Mouse (Mus musculus) CH12.LX (cell line): ENCODE data around the gene Junb. TPM values are rescaled to one million over a fixed set of nuclear protein-coding genes. Genes with fewer than 3 reads are reported as not detected.

ENCODE experiments used
- DNase-seq: peaks from one replicate; pipeline ENCODE4 v3.0.0-alpha.2; 2013; ENCODE audit errors: extremely low read depth
- H3K27ac ChIP-seq: 2 replicates; pipeline ENCODE4 v1.5.1; 2012; ENCODE audit warnings: low read depth, mild to moderate bottlenecking, control low read depth, moderate library complexity; ENCODE audit not compliant: insufficient read depth
- H3K27me3 ChIP-seq: replicated peaks from 2 replicates; pipeline ENCODE3; 2012; ENCODE audit warnings: inconsistent platforms
- H3K36me3 ChIP-seq, 2 experiments: replicated peaks in 1 of 2; 2 replicates each; pipeline versions ENCODE3 to v1.6.1; 2012; ENCODE audit warnings: inconsistent platforms in 1 of 2, low read length in 1 of 2, mild to moderate bottlenecking in 1 of 2, mixed read lengths in 1 of 2, moderate library complexity in 1 of 2; ENCODE audit not compliant: control insufficient read depth in 1 of 2, insufficient read depth in 1 of 2
- H3K4me1 ChIP-seq, 2 experiments: 2 replicates each; pipeline ENCODE4 v1.6.1; 2012; ENCODE audit warnings: inconsistent platforms in 1 of 2, moderate library complexity in 1 of 2; ENCODE audit not compliant: insufficient read depth in 2 of 2, control insufficient read depth in 1 of 2
- H3K4me2 ChIP-seq: 2 replicates; pipeline ENCODE4 v1.6.1; 2012; ENCODE audit warnings: low read depth, mild to moderate bottlenecking, control low read depth; ENCODE audit not compliant: poor library complexity, insufficient read depth, severe bottlenecking
- H3K4me3 ChIP-seq, 3 experiments: fragments of 150-350 bp in 1 of 3; sonication (generic) in 1 of 3; replicated peaks in 1 of 3; 2 replicates each; pipeline versions ENCODE3 to v1.5.1; 2011 to 2012; ENCODE audit warnings: low read depth in 2 of 3, low read length in 2 of 3, mild to moderate bottlenecking in 2 of 3, moderate library complexity in 2 of 3, control low read depth in 1 of 3, improper control_type of control experiment in 1 of 3, inconsistent platforms in 1 of 3, mixed read lengths in 1 of 3; ENCODE audit not compliant: poor library complexity in 1 of 3
- H3K79me2 ChIP-seq: replicated peaks from 2 replicates; pipeline ENCODE4 v1.6.1; 2012; ENCODE audit warnings: mild to moderate bottlenecking, moderate library complexity; ENCODE audit not compliant: control insufficient read depth, poor library complexity, insufficient read depth, severe bottlenecking; ENCODE audit errors: extremely low read depth
- H3K9ac ChIP-seq: 2 replicates; pipeline ENCODE4 v1.6.1; 2012; ENCODE audit warnings: low read depth, mild to moderate bottlenecking, control low read depth, moderate library complexity; ENCODE audit not compliant: insufficient read depth
- H3K9me3 ChIP-seq: replicated peaks from 2 replicates; pipeline ENCODE3; 2012; ENCODE audit warnings: low read length, inconsistent platforms, mixed read lengths
- BHLHE40 ChIP-seq: IDR thresholded peaks from 2 replicates; pipeline ENCODE4 v1.6.1; 2011; ENCODE audit warnings: mild to moderate bottlenecking, low read depth, low read length, improper control_type of control experiment
- CHD1 ChIP-seq: IDR thresholded peaks from 2 replicates; pipeline ENCODE4 v1.6.1; 2012; ENCODE audit warnings: low read depth, low read length, improper control_type of control experiment, inconsistent platforms
- CHD2 ChIP-seq: IDR thresholded peaks from 2 replicates; pipeline ENCODE4 v1.6.1; 2011; ENCODE audit warnings: low read length, improper control_type of control experiment
- CTCF ChIP-seq, 2 experiments: IDR thresholded peaks in 1 of 2; conservative IDR thresholded peaks in 1 of 2; 2 replicates each; pipeline ENCODE4 v1.5.1; 2011 to 2012; ENCODE audit warnings: low read depth in 2 of 2, low read length in 2 of 2, improper control_type of control experiment in 1 of 2, inconsistent platforms in 1 of 2, mild to moderate bottlenecking in 1 of 2, moderate library complexity in 1 of 2
- E2F4 ChIP-seq: IDR thresholded peaks from 2 replicates; pipeline ENCODE4 v1.6.1; 2011; ENCODE audit warnings: low read depth, low read length, improper control_type of control experiment; ENCODE audit not compliant: insufficient replicate concordance
- ELF1 ChIP-seq: IDR thresholded peaks from 2 replicates; pipeline ENCODE4 v1.6.1; 2014; ENCODE audit warnings: low read depth, mild to moderate bottlenecking, inconsistent platforms, low read length, improper control_type of control experiment
- EP300 ChIP-seq: IDR thresholded peaks from 2 replicates; pipeline ENCODE4 v1.6.1; 2011; ENCODE audit warnings: low read length, improper control_type of control experiment
- ETS1 ChIP-seq: conservative IDR thresholded peaks from 2 replicates; pipeline ENCODE4 v1.6.1; 2012; ENCODE audit warnings: low read depth, mild to moderate bottlenecking, inconsistent platforms, low read length, improper control_type of control experiment, moderate library complexity
- GABPA ChIP-seq: IDR thresholded peaks from 2 replicates; pipeline ENCODE4 v1.6.1; 2012; ENCODE audit warnings: low read depth, low read length, improper control_type of control experiment, inconsistent platforms; ENCODE audit not compliant: insufficient replicate concordance
- HCFC1 ChIP-seq: IDR thresholded peaks from 2 replicates; pipeline ENCODE4 v1.6.1; 2012; ENCODE audit warnings: low read depth, mild to moderate bottlenecking, inconsistent platforms, low read length, improper control_type of control experiment
- IRF4 ChIP-seq: IDR thresholded peaks from 2 replicates; pipeline ENCODE4 v1.6.1; 2014; ENCODE audit warnings: low read depth, mild to moderate bottlenecking, inconsistent platforms, low read length, improper control_type of control experiment
- JUN ChIP-seq: IDR thresholded peaks from 2 replicates; pipeline ENCODE4 v1.6.1; 2011; ENCODE audit warnings: low read depth, mild to moderate bottlenecking, low read length, improper control_type of control experiment, moderate library complexity; ENCODE audit not compliant: insufficient read depth
- JUND ChIP-seq: conservative IDR thresholded peaks from 2 replicates; pipeline ENCODE4 v1.6.1; 2011; ENCODE audit warnings: low read depth, low read length, improper control_type of control experiment
- KAT2A ChIP-seq: IDR thresholded peaks from 2 replicates; pipeline ENCODE4 v1.6.1; 2012; ENCODE audit warnings: low read length, improper control_type of control experiment, inconsistent platforms; ENCODE audit not compliant: insufficient replicate concordance
- MAFK ChIP-seq: IDR thresholded peaks from 2 replicates; pipeline ENCODE4 v1.6.1; 2011; ENCODE audit warnings: low read length, improper control_type of control experiment; ENCODE audit not compliant: insufficient replicate concordance
- MAX ChIP-seq: IDR thresholded peaks from 2 replicates; pipeline ENCODE4 v1.6.1; 2011; ENCODE audit warnings: low read length, improper control_type of control experiment
- MAZ ChIP-seq: IDR thresholded peaks from 2 replicates; pipeline ENCODE4 v1.6.1; 2012; ENCODE audit warnings: low read depth, mild to moderate bottlenecking, inconsistent platforms, low read length, improper control_type of control experiment, moderate library complexity
- MEF2A ChIP-seq: IDR thresholded peaks from 2 replicates; pipeline ENCODE4 v1.6.1; 2014; ENCODE audit warnings: low read depth, mild to moderate bottlenecking, inconsistent platforms, low read length, improper control_type of control experiment, borderline replicate concordance
- MXI1 ChIP-seq: IDR thresholded peaks from 2 replicates; pipeline ENCODE4 v1.6.1; 2011; ENCODE audit warnings: mild to moderate bottlenecking, low read depth, low read length, improper control_type of control experiment
- MYC ChIP-seq: IDR thresholded peaks from 2 replicates; pipeline ENCODE4 v1.6.1; 2011; ENCODE audit warnings: low read depth, mild to moderate bottlenecking, improper control_type of control experiment, low read length
- NELFE ChIP-seq: IDR thresholded peaks from 2 replicates; pipeline ENCODE4 v1.6.1; 2011; ENCODE audit warnings: low read depth, low read length, improper control_type of control experiment
- NRF1 ChIP-seq: IDR thresholded peaks from 2 replicates; pipeline ENCODE4 v1.6.1; 2014; ENCODE audit warnings: low read depth, mild to moderate bottlenecking, inconsistent platforms, low read length, improper control_type of control experiment, moderate library complexity
- PAX5 ChIP-seq: IDR thresholded peaks from 2 replicates; pipeline ENCODE4 v1.6.1; 2012; ENCODE audit warnings: low read length, inconsistent platforms, mixed read lengths
- POLR2A ChIP-seq: IDR thresholded peaks from 2 replicates; pipeline ENCODE4 v1.6.1; 2011; ENCODE audit warnings: low read depth, mild to moderate bottlenecking, improper control_type of control experiment, low read length
- POLR2AphosphoS2 ChIP-seq: IDR thresholded peaks from 2 replicates; pipeline ENCODE4 v1.6.1; 2011; ENCODE audit warnings: low read depth, low read length, improper control_type of control experiment
- RAD21 ChIP-seq: IDR thresholded peaks from 2 replicates; pipeline ENCODE4 v1.6.1; 2011; ENCODE audit warnings: low read depth, mild to moderate bottlenecking, low read length, improper control_type of control experiment, moderate library complexity
- RCOR1 ChIP-seq: conservative IDR thresholded peaks from 2 replicates; pipeline ENCODE4 v1.6.1; 2012; ENCODE audit warnings: low read depth, mild to moderate bottlenecking, inconsistent platforms, low read length, improper control_type of control experiment
- SIN3A ChIP-seq: IDR thresholded peaks from 2 replicates; pipeline ENCODE4 v1.6.1; 2012; ENCODE audit warnings: low read length, improper control_type of control experiment, inconsistent platforms
- SMC3 ChIP-seq: IDR thresholded peaks from 2 replicates; pipeline ENCODE4 v1.6.1; 2011; ENCODE audit warnings: low read depth, low read length, improper control_type of control experiment
- TBP ChIP-seq: conservative IDR thresholded peaks from 2 replicates; pipeline ENCODE4 v1.6.1; 2011; ENCODE audit warnings: low read depth, low read length, improper control_type of control experiment
- TCF12 ChIP-seq: IDR thresholded peaks from 2 replicates; pipeline ENCODE4 v1.6.1; 2014; ENCODE audit warnings: low read depth, mild to moderate bottlenecking, inconsistent platforms, low read length, improper control_type of control experiment
- UBTF ChIP-seq: IDR thresholded peaks from 2 replicates; pipeline ENCODE4 v1.6.1; 2012; ENCODE audit warnings: low read depth, mild to moderate bottlenecking, inconsistent platforms, low read length, improper control_type of control experiment, moderate library complexity
- USF1 ChIP-seq: IDR thresholded peaks from 2 replicates; pipeline ENCODE4 v1.6.1; 2014; ENCODE audit warnings: low read depth, mild to moderate bottlenecking, inconsistent platforms, low read length, improper control_type of control experiment
- USF2 ChIP-seq: conservative IDR thresholded peaks from 2 replicates; pipeline ENCODE4 v1.6.1; 2011; ENCODE audit warnings: low read depth, low read length, improper control_type of control experiment
- ZC3H11A ChIP-seq: IDR thresholded peaks from 2 replicates; pipeline ENCODE4 v1.6.1; 2012; ENCODE audit warnings: low read depth, mild to moderate bottlenecking, inconsistent platforms, low read length, improper control_type of control experiment
- ZKSCAN1 ChIP-seq: IDR thresholded peaks from 2 replicates; pipeline ENCODE4 v1.6.1; 2012; ENCODE audit warnings: low read depth, inconsistent platforms, low read length, improper control_type of control experiment, borderline replicate concordance
- ZMIZ1 ChIP-seq: IDR thresholded peaks from 2 replicates; pipeline ENCODE4 v1.6.1; 2012; ENCODE audit warnings: low read depth, mild to moderate bottlenecking, inconsistent platforms, low read length, improper control_type of control experiment
- ZNF384 ChIP-seq: IDR thresholded peaks from 2 replicates; pipeline ENCODE4 v1.6.1; 2012; ENCODE audit warnings: low read depth, low read length, improper control_type of control experiment, inconsistent platforms
- dilution Hi-C: fragments of 300-500 bp; cut with MboI; formaldehyde crosslinking; loops from 2 replicates; pipeline ENCODE4 v1.14.3; 2020; ENCODE audit warnings: low sequenced_read_pairs; ENCODE audit not compliant: extremely low pct_unique_long_range_greater_than_20kb, extremely low pct_ligation_motif_present
- in situ Hi-C: fragments of 300-500 bp; cut with MboI; formaldehyde crosslinking; loops from 3 replicates; pipeline ENCODE4 v1.14.3; 2019; ENCODE audit warnings: low sequenced_read_pairs, low pct_ligation_motif_present, low pct_unique_long_range_greater_than_20kb, mixed read lengths
- polyA plus RNA-seq: library from polyadenylated mRNA; unstranded; fragments of >175 nt; gene quantifications from 2 replicates; pipeline ENCODE4 v1.2.1, GENCODE M21; 2012; ENCODE audit warnings: low read depth; ENCODE audit not compliant: insufficient read length
- total RNA-seq, 2 experiments: library from RNA; depleted of rRNA; stranded (reverse); fragments of 300-350 nt in 1 of 2; fragments of >200 nt in 1 of 2; gene quantifications; 2 replicates each; pipeline ENCODE4 v1.2.3; 2012 to 2014

Gene Junb
- total and polyA plus RNA-seq, 3 experiments: 63.4 to 342 (median 217) TPM

DNA sequence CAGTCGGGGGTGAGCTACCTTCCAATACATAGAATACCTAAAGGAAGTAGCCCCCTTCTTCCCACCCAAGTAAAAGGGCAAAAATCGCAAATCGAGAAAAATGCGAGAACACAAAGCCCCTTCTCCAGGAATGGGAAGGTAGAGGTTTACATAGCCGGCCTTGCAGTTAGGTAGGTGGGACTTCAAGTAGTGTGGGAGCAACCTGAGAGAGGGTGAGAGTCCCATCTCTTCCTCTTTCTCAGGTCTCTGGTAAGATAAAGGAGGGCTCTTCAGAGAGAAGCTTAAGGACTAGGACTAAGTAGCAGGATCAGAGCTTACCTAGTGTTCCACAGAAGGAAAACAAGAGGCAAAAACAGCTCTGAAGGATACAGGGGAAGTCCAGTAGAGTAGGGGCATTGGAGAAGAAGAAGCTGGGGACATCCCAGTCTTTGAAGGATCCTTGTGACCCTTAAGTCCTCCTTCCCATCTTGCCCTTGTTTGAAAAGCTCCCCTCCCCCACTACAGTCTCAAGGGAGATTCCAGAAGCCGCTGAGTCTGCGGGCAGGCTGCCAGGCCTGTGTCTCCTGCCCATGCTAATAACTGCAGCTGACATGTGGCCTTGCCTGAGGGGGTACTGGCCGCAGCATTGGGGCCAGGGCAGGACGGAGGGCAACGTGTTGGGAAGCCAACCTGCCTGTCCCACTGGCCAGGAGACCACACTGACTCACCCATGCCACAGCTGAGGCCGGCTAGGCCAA is 2.3 kb upstream of the Junb start:
- peak overlapping the region; percentile 51 to 94 (median 68) for H3K4me3 ChIP-seq
- TF ChIP-seq RCOR1 (no peak; the same call in 1 of the 2 replicates), POLR2AphosphoS2 (no peak; the same call in 1 of the 2 replicates), RAD21 (no peak), BHLHE40 (peak; percentile 94), E2F4 (no peak), TCF12 (peak; percentile 90), ELF1 (peak; percentile 43; the same call in 1 of the 2 replicates), UBTF (0 out of 2 replicates have a peak, but pooled peaks have one; percentile 25), ZNF384 (no peak), PAX5 (no peak), MYC (peak; percentile 90), TBP (0 out of 2 replicates have a peak, but pooled peaks have one; percentile 56), USF1 (no peak), HCFC1 (peak; percentile 49; the same call in 1 of the 2 replicates), POLR2A (peak; percentile 55; the same call in 1 of the 2 replicates), ZC3H11A (no peak), ZKSCAN1 (no peak), EP300 (peak; percentile 66; the same call in 1 of the 2 replicates), GABPA (no peak), SMC3 (peak; percentile 13; the same call in 1 of the 2 replicates), ETS1 (peak; percentile 95), NRF1 (peak; percentile 33; the same call in 1 of the 2 replicates), ZMIZ1 (peak; percentile 63; the same call in 1 of the 2 replicates), NELFE (peak; percentile 65; the same call in 1 of the 2 replicates), CHD1 (peak; percentile 96; the same call in 1 of the 2 replicates), USF2 (no peak), IRF4 (peak; percentile 70), CTCF (conservative IDR thresholded peaks at IDR 0.05 in 1 of 2, IDR thresholded peaks at IDR 0.05 in 1 of 2; ENCODE audit: low read depth in 2 of 2, low read length in 2 of 2) (no peak), CHD2 (peak; percentile 93), KAT2A (0 out of 2 replicates have a peak, but pooled peaks have one; percentile 44), JUN (no peak), JUND (no peak), SIN3A (peak; percentile 85), MAX (peak; percentile 86), MAZ (peak; percentile 92), MEF2A (peak; percentile 81), MXI1 (peak; percentile 94), MAFK (0 out of 2 replicates have a peak, but pooled peaks have one; percentile 47)
- TF ChIP-seq, all 38 proteins: peak for 24
- Histone ChIP-seq H3K4me1 (peaks cover 29 to 49% of the 10 kb centered on the region in 2 experiments), H3K79me2 (peaks cover 20% of the 10 kb centered on the region), H3K36me3 (peaks cover 6 to 8% of the 10 kb centered on the region in 2 experiments), H3K27me3 (no peaks in the 10 kb centered on the region), H3K27ac (peak overlapping the region; percentile 94), H3K4me2 (peak overlapping the region; percentile 55), H3K9ac (peak overlapping the region; percentile 87), H3K9me3 (no peaks in the 10 kb centered on the region)
- in situ Hi-C loops (no loop called here), dilution Hi-C loops (no loop called here)
- DNase-seq: peak; percentile 89
